Mouse (Mus musculus): ENCODE measurements around the gene Pde4dip. TPM values are rescaled to one million over a fixed set of nuclear protein-coding genes. Genes with fewer than 3 reads are reported as not detected.

Gene Pde4dip
- polyA plus RNA-seq, 1 experiment from 2014 or later, result 33.2 TPM

DNA sequence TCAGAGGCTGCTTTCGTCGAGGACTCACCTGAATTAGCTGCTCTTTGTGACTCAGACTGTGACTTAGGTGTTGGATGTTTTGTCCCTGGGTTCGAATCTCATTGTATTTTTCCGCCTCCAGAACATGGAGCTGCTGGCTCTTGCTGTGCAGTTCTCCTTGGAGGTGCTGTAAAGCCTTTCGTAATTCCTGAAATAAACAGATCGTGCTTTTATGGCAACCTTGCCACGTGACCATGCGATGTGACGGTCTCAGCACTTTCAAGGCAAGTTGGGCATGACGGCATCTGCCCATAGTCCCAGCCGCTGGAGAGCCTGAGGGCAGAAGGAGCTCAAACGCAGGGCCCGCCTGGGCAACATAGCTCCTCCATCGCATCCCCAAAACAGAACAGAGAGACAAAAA, 133.1 kb downstream of the Pde4dip start:
- ATAC-seq (replicated peaks; ENCODE audit: low FRiP score, low TSS enrichment, low read depth) (no peak), DNase-seq (ENCODE audit: low spot score) (no peak)
- H3K9ac ChIP-seq (ENCODE audit: low read length), result no peak overlapping the region
- H3K9me3 ChIP-seq (ENCODE audit: control insufficient read depth, low read length), result no peaks in the 10 kb centered on the region
- no peak overlapping the region for H3K27ac ChIP-seq (ENCODE audit: low read depth)
- no peaks in the 10 kb centered on the region for H3K27me3 ChIP-seq (replicated peaks; ENCODE audit: control insufficient read depth, insufficient read depth, low read length)
- H3K4me2 ChIP-seq (ENCODE audit: low read length), result no peak overlapping the region
- H3K4me3 ChIP-seq (ENCODE audit: low read depth, low read length), result no peak overlapping the region
- H3K4me1 ChIP-seq (replicated peaks; ENCODE audit: control insufficient read depth, insufficient read depth, low read length), result no peaks in the 10 kb centered on the region
- peaks cover 77% of the 10 kb centered on the region for H3K36me3 ChIP-seq (ENCODE audit: control insufficient read depth, insufficient read depth, low read length)
- 89% methylated on average over 14 of the region's 14 CpGs for WGBS

DNA sequence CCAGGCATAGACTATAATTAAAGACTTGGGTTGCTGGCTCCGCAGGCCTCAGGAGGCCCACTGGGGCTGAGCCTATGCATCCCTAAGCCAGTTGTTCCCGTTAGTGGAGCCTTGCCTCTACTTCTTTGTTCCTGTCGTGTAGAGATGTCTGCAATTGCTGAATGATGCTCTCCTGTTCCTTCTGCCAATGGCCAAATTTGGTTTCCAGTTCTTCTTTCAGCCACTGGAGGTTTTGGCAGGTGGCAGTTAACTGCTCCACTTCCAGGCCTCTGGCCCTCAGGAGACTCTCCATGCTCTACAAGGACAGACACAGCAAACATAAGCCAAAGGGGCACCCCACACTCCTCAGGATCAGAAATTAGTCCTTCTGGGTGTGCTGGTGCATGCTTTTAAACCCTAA, 135.6 kb downstream of the Pde4dip start:
- H3K4me3 ChIP-seq (ENCODE audit: low read depth, low read length), result no peak overlapping the region
- no peaks in the 10 kb centered on the region for H3K27me3 ChIP-seq (replicated peaks; ENCODE audit: control insufficient read depth, insufficient read depth, low read length)
- no peak for ATAC-seq (replicated peaks; ENCODE audit: low FRiP score, low TSS enrichment, low read depth)
- H3K9me3 ChIP-seq (ENCODE audit: control insufficient read depth, low read length), result no peaks in the 10 kb centered on the region
- H3K27ac ChIP-seq (ENCODE audit: low read depth), result no peak overlapping the region
- H3K4me2 ChIP-seq (ENCODE audit: low read length), result no peak overlapping the region
- H3K9ac ChIP-seq (ENCODE audit: low read length), result no peak overlapping the region
- peak; percentile 45 for DNase-seq (ENCODE audit: low spot score)
- 77% methylated on average over 3 of the region's 3 CpGs for WGBS
- no peaks in the 10 kb centered on the region for H3K4me1 ChIP-seq (replicated peaks; ENCODE audit: control insufficient read depth, insufficient read depth, low read length)
- H3K36me3 ChIP-seq (ENCODE audit: control insufficient read depth, insufficient read depth, low read length), result peaks cover 99% of the 10 kb centered on the region

DNA sequence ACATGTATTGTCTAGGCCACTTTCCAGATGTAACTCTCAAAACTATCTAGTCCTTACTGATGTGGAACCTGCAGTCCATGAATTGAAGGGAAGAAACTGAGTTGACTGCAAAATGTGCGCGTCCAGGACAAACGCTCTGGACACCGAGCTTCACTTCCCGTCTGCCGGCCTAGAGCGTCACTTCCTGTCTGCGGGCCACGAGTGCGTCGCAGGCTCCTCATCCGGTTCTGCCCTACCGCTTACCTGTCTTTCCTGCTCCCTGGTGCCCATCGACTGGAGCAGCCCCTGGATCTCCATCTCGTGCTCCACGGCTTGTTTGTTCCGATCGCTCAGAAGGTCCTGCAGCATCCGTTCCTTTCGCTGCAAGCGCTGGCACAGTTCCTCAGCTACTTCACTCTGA, 136.9 kb downstream of the Pde4dip start:
- 95% methylated on average over 21 of the region's 21 CpGs for WGBS

DNA sequence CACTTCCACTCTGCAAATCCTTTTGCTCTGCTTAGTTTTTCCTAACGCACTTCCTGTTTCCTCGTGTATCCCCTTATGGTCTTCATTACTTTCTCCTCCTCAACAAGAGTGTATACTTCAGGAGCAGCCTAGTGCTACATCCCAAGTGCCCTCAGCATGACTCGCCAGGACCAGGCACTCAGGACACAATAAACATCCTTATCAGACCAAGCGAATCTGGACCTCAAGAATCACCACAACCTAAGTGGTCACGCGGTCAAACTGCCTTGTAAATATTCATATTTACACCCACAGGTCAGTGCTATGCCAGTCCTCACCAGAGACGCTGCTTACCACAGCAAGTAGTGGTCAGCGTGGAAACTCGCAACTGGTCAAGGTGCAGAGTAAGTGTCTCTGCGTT, 139.7 kb downstream of the Pde4dip start:
- no peak overlapping the region for H3K27ac ChIP-seq (ENCODE audit: low read depth)
- H3K4me1 ChIP-seq (replicated peaks; ENCODE audit: control insufficient read depth, insufficient read depth, low read length), result no peaks in the 10 kb centered on the region
- H3K9ac ChIP-seq (ENCODE audit: low read length), result no peak overlapping the region
- no peaks in the 10 kb centered on the region for H3K9me3 ChIP-seq (ENCODE audit: control insufficient read depth, low read length)
- no peak overlapping the region for H3K4me3 ChIP-seq (ENCODE audit: low read depth, low read length)
- 79% methylated on average over 10 of the region's 10 CpGs for WGBS
- ATAC-seq (replicated peaks; ENCODE audit: low FRiP score, low TSS enrichment, low read depth) (no peak), DNase-seq (ENCODE audit: low spot score) (no peak)
- no peak overlapping the region for H3K4me2 ChIP-seq (ENCODE audit: low read length)
- peaks cover 97% of the 10 kb centered on the region for H3K36me3 ChIP-seq (ENCODE audit: control insufficient read depth, insufficient read depth, low read length)
- no peaks in the 10 kb centered on the region for H3K27me3 ChIP-seq (replicated peaks; ENCODE audit: control insufficient read depth, insufficient read depth, low read length)

More for the DNA sequence above, 136.9 kb downstream of the Pde4dip start:
- Histone ChIP-seq H3K27me3 (replicated peaks; ENCODE audit: control insufficient read depth, insufficient read depth, low read length) (no peaks in the 10 kb centered on the region), H3K4me1 (replicated peaks; ENCODE audit: control insufficient read depth, insufficient read depth, low read length) (no peaks in the 10 kb centered on the region), H3K9me3 (ENCODE audit: control insufficient read depth, low read length) (no peaks in the 10 kb centered on the region), H3K4me3 (ENCODE audit: low read depth, low read length) (no peak overlapping the region), H3K27ac (ENCODE audit: low read depth) (no peak overlapping the region), H3K9ac (ENCODE audit: low read length) (no peak overlapping the region), H3K4me2 (ENCODE audit: low read length) (no peak overlapping the region), H3K36me3 (ENCODE audit: control insufficient read depth, insufficient read depth, low read length) (peaks cover 100% of the 10 kb centered on the region)
- ATAC-seq (replicated peaks; ENCODE audit: low FRiP score, low TSS enrichment, low read depth) (no peak), DNase-seq (ENCODE audit: low spot score) (no peak)

DNA sequence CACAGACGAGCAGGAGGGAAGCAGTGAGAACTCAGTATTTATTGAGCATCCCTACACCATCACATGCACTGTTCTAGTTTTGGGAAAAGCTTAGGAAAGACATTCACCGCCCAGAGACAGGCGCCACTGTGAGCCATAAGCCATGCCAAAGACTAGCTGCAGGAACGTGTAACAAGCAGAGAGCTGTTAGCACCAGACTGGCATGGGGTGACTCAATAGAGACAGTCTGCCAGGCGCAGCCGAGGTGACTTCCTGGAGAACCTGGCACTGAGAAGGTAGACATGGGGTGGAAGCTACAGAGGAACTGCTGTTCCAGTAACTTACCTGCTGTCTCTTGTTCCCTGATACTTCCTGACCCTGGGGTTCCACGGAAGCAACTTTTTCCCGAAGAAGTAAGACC, 145.7 kb downstream of the Pde4dip start:
- no peak overlapping the region for H3K27ac ChIP-seq (ENCODE audit: low read depth)
- no peaks in the 10 kb centered on the region for H3K9me3 ChIP-seq (ENCODE audit: control insufficient read depth, low read length)
- H3K4me3 ChIP-seq (ENCODE audit: low read depth, low read length), result no peak overlapping the region
- DNase-seq (ENCODE audit: low spot score) (no peak), ATAC-seq (replicated peaks; ENCODE audit: low FRiP score, low TSS enrichment, low read depth) (no peak)
- H3K36me3 ChIP-seq (ENCODE audit: control insufficient read depth, insufficient read depth, low read length), result peaks cover 91% of the 10 kb centered on the region
- no peaks in the 10 kb centered on the region for H3K27me3 ChIP-seq (replicated peaks; ENCODE audit: control insufficient read depth, insufficient read depth, low read length)
- H3K4me1 ChIP-seq (replicated peaks; ENCODE audit: control insufficient read depth, insufficient read depth, low read length), result no peaks in the 10 kb centered on the region
- 93% methylated on average over 8 of the region's 8 CpGs for WGBS
- no peak overlapping the region for H3K9ac ChIP-seq (ENCODE audit: low read length)
- no peak overlapping the region for H3K4me2 ChIP-seq (ENCODE audit: low read length)

DNA sequence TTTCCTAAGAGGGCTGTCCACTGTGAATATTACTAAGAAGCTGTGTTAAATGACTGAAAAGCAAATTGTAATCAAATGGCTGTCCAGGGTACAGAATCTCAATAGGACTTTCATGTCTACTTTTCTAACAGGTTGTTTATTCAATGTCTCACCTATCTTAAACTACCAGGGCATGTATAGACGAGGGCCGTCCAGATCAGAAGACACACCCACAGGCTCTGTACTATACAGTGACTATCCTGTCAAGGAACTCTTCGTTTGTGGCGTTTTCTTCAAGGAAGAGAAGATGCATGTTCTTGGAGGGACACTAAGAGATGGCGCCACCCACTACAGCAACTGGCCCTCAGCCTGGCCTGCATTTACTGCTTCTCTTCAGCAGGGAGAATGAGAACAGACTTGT, 152.9 kb downstream of the Pde4dip start:
- Histone ChIP-seq H3K36me3 (ENCODE audit: control insufficient read depth, insufficient read depth, low read length) (peaks cover 32% of the 10 kb centered on the region), H3K27me3 (replicated peaks; ENCODE audit: control insufficient read depth, insufficient read depth, low read length) (no peaks in the 10 kb centered on the region), H3K4me1 (replicated peaks; ENCODE audit: control insufficient read depth, insufficient read depth, low read length) (no peaks in the 10 kb centered on the region), H3K9ac (ENCODE audit: low read length) (no peak overlapping the region), H3K9me3 (ENCODE audit: control insufficient read depth, low read length) (no peaks in the 10 kb centered on the region), H3K4me2 (ENCODE audit: low read length) (no peak overlapping the region), H3K4me3 (ENCODE audit: low read depth, low read length) (no peak overlapping the region), H3K27ac (ENCODE audit: low read depth) (no peak overlapping the region)
- no peak for DNase-seq (ENCODE audit: low spot score)
- 74% methylated on average over 5 of the region's 5 CpGs for WGBS
- no peak for ATAC-seq (replicated peaks; ENCODE audit: low FRiP score, low TSS enrichment, low read depth)

- H3K27ac ChIP-seq (ENCODE audit: low read depth), result no peak overlapping the region
- peaks cover 19% of the 10 kb centered on the region; the same call in 1 of the 2 replicates for H3K36me3 ChIP-seq (ENCODE audit: control insufficient read depth, insufficient read depth, low read length)
- no peak overlapping the region for H3K4me3 ChIP-seq (ENCODE audit: low read depth, low read length)
- H3K27me3 ChIP-seq (replicated peaks; ENCODE audit: control insufficient read depth, insufficient read depth, low read length), result no peaks in the 10 kb centered on the region
- no peak for DNase-seq (ENCODE audit: low spot score)
- no peaks in the 10 kb centered on the region for H3K9me3 ChIP-seq (ENCODE audit: control insufficient read depth, low read length)
- 68% methylated on average over 4 of the region's 4 CpGs for WGBS
- H3K4me1 ChIP-seq (replicated peaks; ENCODE audit: control insufficient read depth, insufficient read depth, low read length), result 0 out of 2 replicates have a peak, but pooled peaks cover 3% of the 10 kb centered on the region
- no peak overlapping the region for H3K9ac ChIP-seq (ENCODE audit: low read length)
- H3K4me2 ChIP-seq (ENCODE audit: low read length), result no peak overlapping the region
- no peak for ATAC-seq (replicated peaks; ENCODE audit: low FRiP score, low TSS enrichment, low read depth)
Observed at GRCm38 (mm10) chr3:97734259-97734658, 154.2 kb downstream of the Pde4dip start.

DNA sequence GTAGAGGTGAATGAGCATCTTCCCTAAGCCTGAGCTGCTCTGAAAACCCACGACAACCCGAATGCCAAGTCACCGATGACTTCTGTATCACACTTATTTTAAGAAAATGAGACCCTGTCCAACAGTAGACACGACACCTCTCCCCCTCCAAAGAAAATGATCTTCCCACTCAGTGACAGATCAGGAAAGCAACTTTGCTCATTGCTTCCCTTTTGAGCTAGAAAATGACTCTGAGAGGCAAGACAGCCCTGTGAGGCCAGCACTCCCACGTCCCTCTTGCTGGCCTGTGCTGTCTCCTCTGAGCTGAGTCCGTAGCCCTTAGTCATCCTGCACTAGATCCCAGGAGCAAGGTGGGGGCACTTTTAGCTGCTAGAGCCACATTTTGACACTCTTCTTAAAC, 155.9 kb downstream of the Pde4dip start:
- 0 out of 2 replicates have a peak, but pooled peaks cover 3% of the 10 kb centered on the region for H3K4me1 ChIP-seq (replicated peaks; ENCODE audit: control insufficient read depth, insufficient read depth, low read length)
- no peak for ATAC-seq (replicated peaks; ENCODE audit: low FRiP score, low TSS enrichment, low read depth)
- H3K4me2 ChIP-seq (ENCODE audit: low read length), result no peak overlapping the region
- H3K4me3 ChIP-seq (ENCODE audit: low read depth, low read length), result no peak overlapping the region
- H3K27me3 ChIP-seq (replicated peaks; ENCODE audit: control insufficient read depth, insufficient read depth, low read length), result no peaks in the 10 kb centered on the region
- peaks cover 7% of the 10 kb centered on the region; the same call in 1 of the 2 replicates for H3K36me3 ChIP-seq (ENCODE audit: control insufficient read depth, insufficient read depth, low read length)
- no peak overlapping the region for H3K9ac ChIP-seq (ENCODE audit: low read length)
- H3K9me3 ChIP-seq (ENCODE audit: control insufficient read depth, low read length), result no peaks in the 10 kb centered on the region
- 86% methylated on average over 6 of the region's 6 CpGs for WGBS
- no peak overlapping the region for H3K27ac ChIP-seq (ENCODE audit: low read depth)
- DNase-seq (ENCODE audit: low spot score), result no peak

GRCm38 (mm10) chr3:97730624-97731023, 157.9 kb downstream of the Pde4dip start:
- Histone ChIP-seq H3K4me3 (ENCODE audit: low read depth, low read length) (no peak overlapping the region), H3K4me2 (ENCODE audit: low read length) (no peak overlapping the region), H3K9ac (ENCODE audit: low read length) (no peak overlapping the region), H3K9me3 (ENCODE audit: control insufficient read depth, low read length) (no peaks in the 10 kb centered on the region), H3K36me3 (ENCODE audit: control insufficient read depth, insufficient read depth, low read length) (no peaks in the 10 kb centered on the region), H3K27me3 (replicated peaks; ENCODE audit: control insufficient read depth, insufficient read depth, low read length) (no peaks in the 10 kb centered on the region), H3K27ac (ENCODE audit: low read depth) (no peak overlapping the region), H3K4me1 (replicated peaks; ENCODE audit: control insufficient read depth, insufficient read depth, low read length) (0 out of 2 replicates have a peak, but pooled peaks cover 3% of the 10 kb centered on the region)
- DNase-seq (ENCODE audit: low spot score), result no peak
- 91% methylated on average over 7 of the region's 7 CpGs for WGBS
- no peak for ATAC-seq (replicated peaks; ENCODE audit: low FRiP score, low TSS enrichment, low read depth)
